Mouse (Mus musculus) liver, embryonic 14.5 days (tissue): ENCODE data around the gene Zfp422.

Experiments used
- CTCF ChIP-seq: IDR thresholded peaks from 2 replicates; pipeline ENCODE4 v1.5.1; 2016; ENCODE audit warnings: antibody characterized with exemption, low read depth, control low read depth
- EP300 ChIP-seq: IDR thresholded peaks from 2 replicates; pipeline ENCODE4 v1.6.1; 2016; ENCODE audit warnings: antibody characterized with exemption, low read depth

DNA sequence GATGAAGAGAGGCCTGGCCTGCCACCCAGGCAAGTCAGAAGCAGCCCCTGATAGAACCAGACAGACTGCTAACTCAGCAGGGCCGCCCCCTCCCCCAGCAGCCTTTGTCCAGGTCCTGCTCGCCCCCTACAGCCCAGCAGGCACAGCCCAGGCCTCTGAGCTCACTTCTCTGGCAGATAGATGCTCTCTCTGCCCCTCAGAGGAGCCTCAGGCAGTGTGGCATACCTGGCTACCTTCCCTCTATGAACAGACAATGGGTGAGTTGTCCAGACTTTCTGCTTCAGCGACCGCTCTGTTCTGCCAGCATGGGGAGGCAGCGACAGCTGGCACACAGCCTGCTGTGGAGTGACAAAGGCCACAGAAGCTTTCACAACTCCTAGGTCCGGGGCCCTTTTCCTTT, 41.3 kb upstream of the Zfp422 start:
- TF ChIP-seq EP300 (no peak), CTCF (no peak)
